Mouse (Mus musculus) v-Abl transformed pro-B cells (cell line): Measurements from ENCODE around the gene Atf6b.

Experiments
- in situ Hi-C, 2 experiments: fragments of 400-800 bp; cut with MboI; formaldehyde crosslinking; loops; one replicate each; pipeline ENCODE4 v1.15.1; 2025; ENCODE audit not compliant: unreplicated experiment in 2 of 2

Atf6b gene

DNA sequence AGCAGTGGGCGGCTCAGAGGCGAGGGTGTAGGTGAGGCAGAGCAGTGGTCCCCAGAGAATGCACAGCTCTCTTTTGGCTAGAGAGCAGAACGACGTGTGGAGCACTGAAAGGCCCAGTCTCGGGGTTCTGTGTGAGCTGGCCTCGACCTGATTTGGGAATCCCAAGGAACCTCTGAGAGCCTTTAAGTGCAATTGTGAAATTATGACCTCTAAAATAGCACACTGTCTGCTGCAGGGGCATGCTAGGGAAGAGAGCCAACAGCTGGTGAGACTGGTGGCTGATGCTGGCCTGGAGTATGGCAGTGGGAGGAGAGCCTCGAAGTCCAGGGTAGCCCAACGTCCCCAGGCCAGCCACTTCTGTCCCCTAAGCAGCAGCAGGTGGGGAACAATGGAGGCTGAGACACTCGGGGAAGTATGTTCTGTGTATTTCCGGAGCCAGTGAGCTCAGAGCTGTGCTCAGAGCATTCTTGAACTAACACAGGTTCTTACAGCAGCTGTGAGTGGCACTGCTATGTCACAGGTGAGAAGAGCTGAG, 36.8 kb downstream of the Atf6b start:
- in situ Hi-C loops, result no loop called here

DNA sequence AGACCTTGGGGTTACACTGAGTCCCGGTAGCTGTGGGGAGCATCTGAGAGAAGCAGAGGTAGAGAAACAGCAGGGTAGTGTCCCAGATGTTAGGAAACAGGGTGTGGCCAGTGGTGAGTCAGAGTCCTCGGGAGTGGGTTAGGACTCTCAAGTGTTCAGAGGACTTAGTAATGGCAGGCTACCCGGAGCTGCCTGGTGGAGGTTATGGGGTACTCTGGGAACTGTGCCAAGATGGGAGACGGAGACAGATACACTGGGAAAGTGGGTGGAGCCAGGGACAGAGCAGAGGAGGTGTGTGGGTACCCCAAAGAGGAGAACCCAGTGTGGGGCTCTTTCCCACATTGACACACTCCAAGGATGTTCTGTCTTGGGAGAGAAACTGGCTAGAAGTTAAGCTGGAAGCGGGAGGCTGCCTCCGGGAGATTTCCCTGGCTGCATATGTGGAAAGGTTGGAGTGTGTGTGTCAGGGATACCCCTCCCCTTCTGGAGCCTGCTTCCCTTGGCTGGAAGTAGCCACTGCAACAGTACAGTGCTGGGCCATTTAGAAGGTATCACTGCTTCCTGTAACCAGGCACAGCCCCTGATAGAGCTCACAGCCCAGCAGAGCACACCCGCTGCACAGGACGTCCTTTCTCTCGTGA, 37.4 kb downstream of the Atf6b start:
- in situ Hi-C loops, result no loop called here

DNA sequence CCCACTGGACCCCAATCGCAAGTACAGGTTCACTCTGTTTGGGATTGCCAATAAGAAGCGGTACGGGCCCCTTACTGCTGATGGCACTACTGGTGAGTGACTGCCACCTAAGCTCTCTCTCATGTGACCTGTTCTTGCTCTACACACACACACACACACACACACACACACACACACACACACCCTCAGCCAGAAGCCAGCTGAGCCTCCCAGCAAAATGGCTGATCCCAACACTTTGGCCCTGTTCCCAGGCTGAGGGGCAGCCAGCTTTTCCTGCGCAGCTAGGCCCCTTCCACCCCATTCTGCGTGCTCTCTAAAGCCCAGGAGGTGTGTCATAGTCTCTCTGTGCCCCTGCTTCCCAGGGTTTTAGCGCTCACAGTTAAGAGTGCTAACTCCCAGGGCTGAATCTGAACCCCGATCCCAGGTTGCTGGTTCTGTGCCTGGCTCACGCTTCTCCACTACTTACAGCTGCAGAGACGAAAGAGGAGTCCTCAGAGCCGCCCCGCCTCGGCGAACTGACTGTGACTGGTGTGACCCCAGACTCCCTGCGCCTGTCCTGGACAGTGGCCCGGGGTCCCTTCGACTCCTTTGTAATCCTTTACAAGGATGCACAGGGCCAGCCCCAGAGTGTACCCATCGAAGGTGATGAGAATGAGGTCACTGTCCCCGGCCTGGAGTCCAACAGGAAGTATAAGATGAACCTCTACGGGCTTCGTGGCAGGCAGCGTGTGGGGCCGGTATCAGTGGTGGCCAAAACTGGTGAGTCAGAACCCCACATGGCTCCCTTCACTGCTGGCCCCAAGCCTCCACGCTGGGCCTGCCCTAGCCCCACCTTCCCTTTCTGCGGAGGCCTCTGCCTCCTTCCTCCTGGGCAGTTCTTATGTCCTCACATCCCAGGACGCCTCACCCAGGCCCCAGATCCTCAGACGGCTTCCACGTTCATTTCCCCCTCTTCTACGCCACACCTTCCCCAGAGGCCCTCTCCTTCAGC, 38.5 kb downstream of the Atf6b start:
- in situ Hi-C loops, result no loop called here

DNA sequence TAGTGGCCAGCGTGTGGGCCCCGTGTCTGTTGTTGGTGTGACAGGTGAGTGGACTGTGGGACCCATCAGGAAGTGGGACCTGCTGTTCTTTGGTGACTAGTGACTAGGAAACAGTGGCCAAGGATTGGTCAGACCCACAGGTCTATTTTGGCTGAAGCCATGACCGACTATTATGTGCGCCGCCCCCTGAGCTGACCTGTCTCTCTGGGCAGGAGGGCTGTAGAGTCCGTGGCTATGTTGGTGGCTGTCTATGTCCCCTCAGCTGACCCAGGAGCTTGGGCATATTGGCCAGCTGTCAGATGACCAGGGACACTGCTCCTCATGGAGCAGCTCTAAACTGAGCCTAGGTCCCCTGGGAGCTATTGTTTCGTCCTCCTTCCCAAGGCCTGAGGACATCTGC, 41.9 kb downstream of the Atf6b start:
- in situ Hi-C loops, result no loop called here

DNA sequence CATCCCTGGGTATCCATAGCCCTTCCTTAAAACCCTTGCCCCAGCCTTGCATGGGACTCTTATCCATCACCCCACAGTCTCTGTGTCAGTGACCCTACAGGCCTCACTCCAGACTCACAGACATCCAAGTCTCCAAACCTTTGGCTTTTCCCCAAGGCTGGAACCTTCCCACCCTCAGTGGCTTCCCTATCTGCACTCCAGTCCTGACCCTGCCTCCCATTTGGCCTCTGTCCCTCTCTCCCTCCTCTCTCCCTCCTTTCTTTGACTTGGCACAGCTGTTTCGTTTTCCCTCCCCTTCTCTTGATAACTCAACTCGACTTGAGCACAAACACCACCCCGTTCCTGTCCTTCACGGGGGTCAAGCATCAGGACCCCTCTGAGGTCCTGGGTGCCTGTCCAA, 43.5 kb downstream of the Atf6b start:
- in situ Hi-C loops, result no loop called here

DNA sequence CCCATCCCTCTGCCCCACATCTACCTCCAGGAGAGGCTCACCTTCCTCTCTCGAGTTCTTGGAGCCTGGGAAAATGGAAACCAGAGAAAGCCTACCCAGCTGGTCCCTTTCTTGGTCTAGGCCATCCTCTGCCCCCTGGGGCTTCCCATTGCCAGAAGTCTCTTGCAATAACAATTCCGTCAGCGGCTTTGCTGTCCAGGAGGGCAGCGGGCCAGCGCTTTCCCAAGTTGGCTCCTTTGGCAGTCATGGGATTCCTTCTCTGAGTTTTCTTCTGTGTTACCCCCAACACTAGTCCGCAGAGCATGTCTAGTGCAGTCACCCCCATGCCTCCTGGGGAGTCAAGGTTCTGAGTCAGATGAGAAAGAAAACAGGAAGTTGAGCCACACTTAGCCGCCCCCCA, 46.0 kb downstream of the Atf6b start:
- in situ Hi-C loops, result no loop called here

DNA sequence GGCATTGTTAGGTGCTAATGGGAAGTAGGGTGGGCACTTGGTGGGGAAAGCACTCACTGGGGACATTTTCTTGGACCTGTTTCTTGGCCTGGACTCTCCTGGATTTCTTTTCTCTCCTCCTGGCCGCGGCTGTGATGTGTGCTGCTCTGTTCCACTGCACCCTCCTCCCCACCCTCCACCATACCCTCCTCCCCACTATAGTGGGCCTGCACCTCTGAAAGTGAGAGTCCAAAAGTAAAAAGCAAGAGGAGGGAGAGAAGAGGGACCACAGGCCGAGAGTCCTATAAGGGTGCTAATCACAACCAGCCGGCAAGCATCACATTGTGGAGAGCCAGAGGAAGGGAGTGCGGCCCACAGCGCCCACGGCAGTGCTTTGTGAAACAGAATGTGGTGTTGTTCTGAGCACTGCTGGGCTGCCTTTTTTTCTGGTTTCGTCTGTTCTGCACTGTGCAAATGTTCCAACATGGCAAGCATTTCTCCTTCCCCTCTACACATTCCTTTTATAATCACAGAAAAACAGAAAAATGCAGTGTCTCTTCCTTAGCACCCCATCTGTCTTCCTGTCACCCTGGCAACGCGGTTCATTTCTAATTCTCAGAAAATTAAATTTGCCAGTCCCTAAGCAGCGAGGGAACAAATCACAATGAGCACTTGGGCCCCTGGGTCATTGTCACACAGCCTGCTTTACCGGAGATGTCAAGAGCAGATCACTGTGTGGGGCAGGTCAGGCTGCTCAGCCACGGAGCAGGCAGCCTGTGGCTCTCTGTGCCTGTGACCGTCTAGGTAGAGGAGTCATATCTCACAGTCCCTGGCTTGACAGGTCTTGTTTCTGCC, 52.8 kb downstream of the Atf6b start:
- in situ Hi-C loops, result loop anchor here in 1 of 2 experiments (25.0 kb wide), 1 partner anchor 262 kb away; no protein-coding TSS in a partner anchor

DNA sequence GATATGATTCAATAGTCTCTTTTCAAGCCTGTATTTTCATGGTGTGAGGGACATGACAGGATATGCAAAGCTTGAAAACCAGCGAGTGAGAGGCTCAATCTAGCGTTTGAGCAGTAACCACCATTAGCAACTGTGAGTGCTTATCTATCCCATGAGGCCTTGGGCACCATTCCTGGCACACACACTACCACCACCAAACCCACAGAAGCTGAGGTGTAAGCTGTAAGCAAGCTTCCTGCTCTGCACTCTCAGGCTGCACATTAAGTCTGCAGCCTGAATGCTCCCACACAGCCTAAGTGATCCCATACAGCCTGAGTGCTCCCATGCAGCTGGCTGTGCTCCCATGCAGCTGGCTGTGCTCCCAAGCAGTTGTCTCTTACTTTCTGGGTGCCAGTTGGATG, 53.7 kb downstream of the Atf6b start:
- in situ Hi-C loops, result loop anchor here in 1 of 2 experiments (25.0 kb wide), 1 partner anchor 263 kb away; no protein-coding TSS in a partner anchor
